Mouse (Mus musculus) ovary, postnatal 14 days (tissue): ENCODE measurements around the gene Ubl4b.

Source experiments
- DNase-seq: peaks from one replicate; pipeline ENCODE4 v3.0.0; 2022; ENCODE audit warnings: low spot score

Gene Ubl4b

GRCm38 (mm10) chr3:107567766-107568165 is 12.9 kb upstream of the Ubl4b start:
- no peak for DNase-seq

DNA sequence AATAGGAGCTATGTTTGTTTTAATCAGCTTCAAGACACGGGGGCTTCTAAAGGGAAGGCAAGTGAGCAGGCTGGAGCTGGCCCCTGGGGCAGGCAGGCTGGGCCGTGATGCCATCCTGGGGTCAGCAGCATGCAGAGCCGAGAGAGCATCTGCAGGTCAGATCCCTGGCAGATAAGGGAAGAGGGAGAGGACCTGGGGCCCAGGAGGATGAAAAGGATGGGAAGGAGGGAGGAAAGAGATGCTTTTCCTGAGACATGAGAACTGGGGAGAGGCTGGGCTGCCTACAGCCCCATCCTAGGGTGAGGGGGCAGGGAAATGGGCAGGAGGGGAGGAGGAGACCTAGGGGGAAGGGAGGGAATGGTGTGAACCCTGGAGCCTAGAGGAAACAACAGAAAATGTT is 10.5 kb upstream of the Ubl4b start:
- no peak for DNase-seq

GRCm38 (mm10) chr3:107563880-107564279 is 9.0 kb upstream of the Ubl4b start:
- no peak for DNase-seq

DNA sequence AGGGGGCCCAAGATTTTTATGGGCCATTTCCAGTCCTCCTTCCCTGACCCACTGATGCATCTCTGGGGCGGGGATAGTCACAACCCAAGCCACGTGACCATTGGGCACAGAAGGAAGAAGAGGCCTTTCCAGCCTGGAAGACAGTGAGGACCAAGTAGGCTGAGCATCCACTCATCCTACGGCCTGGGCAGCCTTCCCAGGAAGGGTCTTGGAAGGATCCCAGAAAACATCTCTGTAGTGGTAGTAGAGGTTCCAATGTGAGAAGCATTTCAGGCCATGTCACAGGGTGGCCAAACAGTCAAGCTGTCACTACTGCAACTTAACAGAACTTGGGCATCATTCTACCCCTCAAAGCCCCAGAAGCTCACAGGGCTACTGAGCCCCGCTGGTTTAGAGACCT is 7.7 kb upstream of the Ubl4b start:
- no peak for DNase-seq

DNA sequence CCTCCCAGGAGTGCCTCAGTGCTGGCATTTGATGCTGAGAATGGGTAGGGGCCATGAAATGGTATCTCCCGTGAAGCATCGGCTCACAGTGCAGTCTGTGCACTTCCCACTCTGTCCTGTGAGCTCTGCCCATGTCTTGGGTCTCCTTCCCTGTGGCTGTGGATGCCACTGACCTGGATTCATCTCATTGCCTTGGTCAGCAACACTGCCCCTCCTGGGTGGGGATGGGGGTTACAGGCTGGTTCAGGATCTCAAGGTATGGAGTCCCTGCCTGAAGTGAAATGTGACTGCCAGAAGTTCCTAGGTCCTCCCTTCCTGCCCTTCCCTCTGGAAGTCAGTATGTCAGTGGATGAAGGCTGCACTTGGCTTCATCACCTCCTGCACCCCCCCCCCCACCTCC is 7.2 kb upstream of the Ubl4b start:
- DNase-seq, result no peak

DNA sequence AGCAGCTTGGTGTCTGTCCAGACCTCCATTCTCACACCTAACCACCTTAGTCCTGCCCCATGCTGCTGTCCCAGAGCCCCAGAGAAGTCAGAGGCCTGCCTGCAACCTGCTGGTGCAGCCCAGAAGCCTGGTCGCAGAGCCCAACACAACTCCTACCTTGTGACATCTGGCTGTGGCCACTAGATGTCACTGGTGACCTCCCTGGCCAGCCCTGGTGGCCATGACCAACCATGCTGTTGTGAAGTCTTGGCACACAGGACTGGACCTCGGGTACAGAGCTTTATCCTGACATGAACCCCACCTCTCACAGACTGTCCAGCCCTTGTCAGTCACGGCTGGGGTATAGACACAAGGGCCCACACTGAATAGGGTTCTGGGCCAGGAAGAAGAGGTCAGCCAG is 4.3 kb upstream of the Ubl4b start:
- DNase-seq, result peak; percentile 55

DNA sequence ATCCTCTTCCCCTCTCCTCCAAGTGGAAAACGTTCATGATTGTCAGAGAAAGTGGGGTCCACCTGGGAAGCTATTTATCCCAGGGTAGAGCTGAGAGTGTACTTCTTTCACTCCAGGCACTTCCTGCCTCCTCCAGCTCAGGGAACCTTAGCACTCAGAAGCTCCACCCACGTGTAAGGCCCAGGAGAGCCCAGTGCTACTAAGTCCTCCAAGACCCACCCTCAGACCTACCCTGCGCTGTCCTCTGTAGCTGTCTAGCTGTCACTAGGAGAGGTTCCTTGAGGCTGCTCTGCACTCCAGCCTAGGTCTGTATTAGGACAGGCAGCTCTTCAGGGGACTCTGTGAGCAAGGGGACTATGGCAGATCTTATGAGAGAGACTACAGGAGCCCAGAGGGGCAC is 3.9 kb upstream of the Ubl4b start:
- DNase-seq, result no peak

GRCm38 (mm10) chr3:107550409-107551049 is 4.3 kb downstream of the Ubl4b start:
- peak; percentile 48 for DNase-seq

DNA sequence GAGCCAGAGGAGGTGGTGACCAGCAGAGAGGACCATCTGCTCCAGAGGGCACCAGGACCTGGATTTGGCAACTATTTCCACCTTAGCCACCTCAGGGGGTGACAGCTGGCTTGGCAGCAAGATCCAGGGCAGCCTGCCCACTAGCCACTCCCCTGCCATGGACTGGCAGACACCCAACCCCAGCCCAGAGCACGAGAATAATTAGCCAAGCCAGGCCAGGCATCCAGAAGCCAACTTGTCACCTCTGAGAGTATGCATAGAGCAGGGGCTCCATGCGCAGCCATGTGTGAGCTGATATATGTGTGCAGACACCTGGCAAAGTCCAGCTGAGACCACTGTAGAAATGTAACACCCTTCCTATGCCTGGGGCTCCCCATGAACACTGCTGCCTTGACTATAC is 7.9 kb downstream of the Ubl4b start:
- DNase-seq, result peak; percentile 46

- no peak for DNase-seq
These were observed 9.0 kb downstream of the Ubl4b start for GRCm38 (mm10) chr3:107545716-107546412.

DNA sequence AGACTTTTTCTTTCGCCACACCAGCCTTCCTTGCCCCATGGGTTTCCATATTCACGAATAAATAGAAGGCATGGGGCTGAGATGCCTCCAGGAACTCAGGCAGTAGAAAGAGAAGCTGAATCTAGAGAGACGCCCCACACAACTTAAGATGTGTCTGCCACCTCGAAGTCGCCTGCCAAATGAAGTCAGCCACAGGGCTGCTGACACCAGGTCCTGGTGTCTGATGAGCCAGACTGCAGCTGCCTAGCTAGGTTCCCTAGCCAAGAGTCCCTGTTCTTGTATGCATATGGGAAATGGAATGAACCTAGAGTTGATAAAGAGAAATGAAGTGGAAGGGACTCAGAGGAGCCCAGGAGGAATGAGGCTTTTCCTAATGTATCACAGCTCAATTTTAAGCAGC is 9.6 kb downstream of the Ubl4b start:
- no peak for DNase-seq

- no peak for DNase-seq
These were observed 11.5 kb downstream of the Ubl4b start for GRCm38 (mm10) chr3:107543158-107544080.

GRCm38 (mm10) chr3:107542584-107542983 is 12.3 kb downstream of the Ubl4b start:
- no peak for DNase-seq

DNA sequence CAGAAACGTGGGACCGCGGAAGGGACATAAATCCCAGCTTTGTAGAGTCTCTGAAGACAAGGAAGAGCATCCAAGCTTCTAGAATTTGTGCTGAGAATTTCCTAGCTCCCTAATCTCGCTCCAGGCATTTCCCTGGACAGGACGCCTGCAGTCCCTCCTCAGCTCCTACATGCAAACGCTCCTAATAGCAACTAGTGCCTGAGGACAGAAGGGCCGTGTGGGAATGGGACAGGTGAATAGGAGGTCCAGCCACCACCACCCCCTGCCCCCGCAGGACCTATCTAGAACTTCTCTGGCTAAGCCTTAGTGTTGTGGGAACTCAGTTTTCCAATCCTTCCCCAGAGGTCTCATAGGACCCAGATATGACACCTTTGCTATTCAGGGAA is 17.4 kb downstream of the Ubl4b start:
- no peak for DNase-seq

DNA sequence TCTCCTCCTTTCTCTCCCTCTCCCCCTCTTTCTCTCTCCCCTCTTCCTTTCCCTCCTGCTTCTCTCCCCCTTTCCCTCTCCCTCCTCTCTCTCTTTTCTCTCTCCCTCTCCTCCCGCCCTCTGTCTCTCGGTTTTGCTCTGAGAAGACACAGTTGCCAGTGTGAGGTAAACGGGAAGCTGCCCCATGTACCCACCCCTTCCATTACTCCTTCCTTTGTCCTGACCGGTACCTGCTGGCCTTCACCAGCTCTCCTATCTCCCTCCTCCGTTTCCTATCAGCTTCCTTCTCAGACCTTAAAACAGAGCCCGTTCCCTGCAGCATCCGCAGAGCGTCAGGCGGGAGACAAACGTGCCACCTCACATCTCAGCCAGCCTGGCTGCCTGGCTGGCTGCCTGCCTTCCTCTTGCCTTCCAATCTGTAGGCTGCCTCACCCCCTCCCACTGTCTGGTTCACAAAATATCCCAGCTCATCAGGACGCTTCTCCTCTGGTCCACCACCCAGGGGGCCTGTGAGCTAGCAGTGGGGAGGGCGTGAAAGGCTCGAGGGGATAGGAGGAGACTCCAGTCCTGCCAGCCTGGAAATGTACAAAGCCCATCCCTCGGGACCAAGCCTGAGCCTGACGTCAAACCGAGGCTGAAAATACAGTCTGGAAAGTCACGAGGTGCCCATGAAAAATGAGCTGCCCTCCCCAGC is 17.9 kb downstream of the Ubl4b start:
- DNase-seq, result no peak

DNA sequence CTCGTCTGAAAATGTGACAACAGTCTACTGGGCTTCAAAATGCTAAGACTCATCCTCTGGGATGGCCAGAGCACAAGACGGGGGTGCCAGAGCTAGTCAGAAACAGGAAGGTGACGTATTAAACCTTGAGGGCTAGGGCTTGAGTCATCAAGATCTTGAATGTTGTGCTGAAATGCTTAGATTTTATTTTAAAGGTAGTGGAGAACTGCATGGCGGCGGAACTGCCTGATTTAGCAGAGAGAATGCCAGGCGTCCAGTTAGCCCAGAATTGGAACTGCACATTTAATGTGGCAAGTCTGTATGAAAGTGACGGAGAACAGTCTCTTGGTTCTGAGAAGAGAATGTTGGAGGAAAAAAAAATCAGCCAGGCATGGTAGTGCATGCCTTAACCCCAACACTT is 19.9 kb downstream of the Ubl4b start:
- no peak for DNase-seq

GRCm38 (mm10) chr3:107533532-107533931 is 21.3 kb downstream of the Ubl4b start:
- no peak for DNase-seq

- no peak for DNase-seq
These were observed 24.3 kb downstream of the Ubl4b start for GRCm38 (mm10) chr3:107530581-107530980.

DNA sequence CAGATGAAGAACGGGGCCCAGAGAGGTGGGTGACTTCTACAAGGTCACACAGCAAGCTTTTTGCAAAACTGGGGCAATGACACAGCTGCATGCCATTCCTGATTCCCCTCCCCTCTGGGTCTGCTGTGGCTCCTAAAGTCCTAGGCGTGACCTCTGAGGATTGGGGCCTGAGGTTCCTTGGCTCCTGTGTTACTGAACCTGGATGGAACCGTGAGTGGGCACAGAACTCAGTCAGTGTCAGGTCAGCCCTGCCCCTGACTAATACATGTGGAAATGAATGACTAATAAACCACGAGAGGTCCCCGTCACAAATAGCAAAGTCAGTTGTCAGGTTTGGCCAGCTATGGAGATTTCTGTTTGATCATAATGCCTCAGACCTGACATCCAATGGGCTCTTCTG is 25.7 kb downstream of the Ubl4b start:
- no peak for DNase-seq

DNA sequence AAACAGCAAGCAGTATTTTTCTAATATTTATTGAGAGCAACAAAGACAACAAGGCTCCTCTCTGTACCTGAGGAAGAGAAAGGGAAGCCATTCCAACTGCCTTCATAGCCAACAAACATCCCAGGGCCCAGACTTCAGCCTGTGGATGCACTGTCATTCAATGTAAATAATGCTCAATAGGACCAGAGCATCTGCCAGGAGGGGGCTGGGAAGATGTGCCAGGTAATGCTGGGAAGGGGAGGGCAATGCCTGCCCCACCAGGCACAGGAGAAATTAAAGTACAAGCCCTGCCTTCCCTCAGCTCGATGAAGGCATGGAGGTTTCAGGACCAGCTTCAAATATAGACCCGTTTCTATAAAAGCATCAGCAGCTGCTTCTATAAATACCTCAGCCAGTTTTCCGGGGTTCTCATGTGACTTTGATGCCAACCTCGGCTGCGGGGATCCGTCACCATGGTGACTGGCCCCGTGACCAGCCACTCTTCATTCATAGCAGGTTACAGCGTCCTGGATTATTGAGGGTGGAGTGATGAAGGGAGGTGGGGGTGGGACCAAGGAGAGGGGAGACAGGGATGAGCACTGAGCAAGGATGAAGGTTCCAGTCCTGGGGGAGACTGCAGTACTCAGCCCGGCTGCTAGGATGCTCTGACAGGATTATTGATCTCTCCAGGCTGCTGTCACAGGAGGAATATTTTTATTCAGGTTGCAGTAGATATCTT is 26.3 kb downstream of the Ubl4b start:
- no peak for DNase-seq

- DNase-seq, result no peak
These were observed 30.3 kb downstream of the Ubl4b start for GRCm38 (mm10) chr3:107524547-107524946.

- no peak for DNase-seq
These were observed 33.9 kb downstream of the Ubl4b start for GRCm38 (mm10) chr3:107520931-107521330.
